Mouse (Mus musculus) lung, postnatal 0 days (tissue): ENCODE measurements at regions not wholly inside any gene's neighbourhood (a gene's known extent, or its start where the extent isn't known, plus 50 kb on each side); places are given as distances from the start of the nearest gene placed in this dataset.

Source experiments
- CTCF ChIP-seq: IDR thresholded peaks from 2 replicates; pipeline ENCODE4 v1.5.1; 2016; ENCODE audit warnings: antibody characterized with exemption, mild to moderate bottlenecking
- EP300 ChIP-seq: IDR thresholded peaks from 2 replicates; pipeline ENCODE4 v1.6.1; 2016; ENCODE audit warnings: antibody characterized with exemption, mild to moderate bottlenecking, control low read depth

DNA sequence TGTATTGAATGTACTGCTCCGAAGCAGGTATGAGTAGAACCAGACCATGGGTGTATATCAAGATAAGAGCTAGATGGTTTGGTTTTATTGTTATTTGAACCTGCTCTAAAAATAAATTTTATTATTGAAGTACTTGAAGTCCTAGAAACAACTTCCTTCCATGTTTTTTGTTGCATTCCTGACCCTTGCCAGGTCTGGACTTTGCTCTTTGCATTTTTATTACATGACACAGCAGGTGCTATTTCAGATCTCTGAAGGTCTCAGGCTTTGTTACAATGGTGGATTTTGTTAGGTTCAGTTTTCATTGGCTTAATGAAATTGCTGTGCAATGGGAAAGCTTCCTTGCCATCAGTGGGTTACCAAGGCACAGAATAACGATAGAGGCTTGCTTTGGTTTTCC lies 184.0 kb upstream of the Suclg2 start:
- TF ChIP-seq CTCF (no peak), EP300 (no peak)
